Mouse (Mus musculus) spleen, postnatal 14 days (tissue): Measurements from ENCODE around the gene Itsn2.
"Not testable (repeated sequence)": the region's sequence is repeated elsewhere in the genome, so short reads cannot be mapped to it uniquely, and the experiment has no call there.

ENCODE experiments used
- DNase-seq, 2 experiments: peaks; one replicate each; pipeline ENCODE4 v3.0.0; 2021 to 2022; ENCODE audit warnings: low spot score in 2 of 2

Itsn2 gene

DNA sequence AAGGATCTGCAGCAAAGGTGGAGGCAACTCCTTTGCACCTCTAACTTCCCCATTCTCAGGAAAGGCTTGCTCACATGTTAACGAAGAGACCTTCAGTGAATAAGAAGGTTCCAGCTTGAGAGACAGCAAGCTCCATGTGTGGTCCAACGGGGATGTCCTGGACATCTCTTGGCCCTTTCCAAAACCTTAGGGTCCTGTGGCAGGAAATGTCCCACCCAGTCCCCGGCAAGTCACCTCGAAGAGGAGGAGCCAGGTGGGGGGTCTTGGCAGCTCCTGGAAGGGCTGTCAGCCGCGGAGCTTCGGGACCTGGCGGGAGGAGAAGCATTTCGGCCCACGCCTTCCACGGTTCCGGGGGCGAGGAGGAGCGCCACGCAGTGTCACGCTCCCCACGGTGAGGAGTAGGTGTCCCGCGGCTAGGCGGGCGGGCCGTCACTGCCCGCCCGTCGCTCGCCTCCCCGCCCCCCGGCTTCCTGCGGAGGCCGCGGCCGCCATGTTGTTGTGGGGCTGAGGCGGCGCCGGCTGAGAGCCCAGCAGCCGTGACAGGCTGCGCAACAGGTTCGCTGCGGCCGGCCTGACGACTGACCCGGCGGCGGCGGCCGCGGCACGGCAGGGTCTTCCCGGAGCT, at the start of gene Itsn2, which contains the start of gene Gm3625:
Gene Itsn2 (plus strand): TSS at position 98 of the 625 bp plus-strand sequence.
Gene Gm3625 (minus strand): TSS at position 387 of the 625 bp plus-strand sequence.
- DNase-seq, result peak; percentile 60 to 74

GRCm38 (mm10) chr12:4544400-4544919, 48.0 kb upstream of the Itsn2 start:
- DNase-seq, result no peak

- no peak for DNase-seq
Measured at GRCm38 (mm10) chr12:4545425-4545824, 47.0 kb upstream of the Itsn2 start.

- DNase-seq, result no peak
Measured at GRCm38 (mm10) chr12:4546491-4546890, 45.9 kb upstream of the Itsn2 start.

DNA sequence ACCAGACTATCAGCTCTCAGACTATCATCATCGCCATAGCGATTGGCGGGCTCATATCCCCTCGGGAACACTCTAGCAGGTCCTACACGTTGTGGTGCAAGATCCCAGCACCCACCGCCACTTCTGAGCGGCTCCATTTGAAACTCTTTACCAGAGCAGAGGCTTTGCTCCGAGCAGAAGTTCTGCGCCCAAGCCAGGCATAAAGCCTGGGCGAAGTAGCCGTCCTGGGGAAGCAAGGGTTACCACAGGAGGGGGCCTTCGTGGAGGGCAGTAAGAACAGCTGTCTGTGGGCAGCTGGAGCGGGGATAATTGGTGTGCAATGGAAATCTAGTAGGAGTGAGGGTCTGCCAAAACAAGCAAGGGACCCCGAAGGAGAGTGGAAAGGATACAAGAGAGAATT, 44.9 kb upstream of the Itsn2 start:
- DNase-seq, result no peak

GRCm38 (mm10) chr12:4548053-4549013, 44.1 kb upstream of the Itsn2 start:
- DNase-seq, result peak; percentile 47 to 65

- DNase-seq, result not testable (repeated sequence)
Measured at GRCm38 (mm10) chr12:4553704-4554103, 38.7 kb upstream of the Itsn2 start.

GRCm38 (mm10) chr12:4555451-4555850, 37.0 kb upstream of the Itsn2 start:
- DNase-seq, result no peak

DNA sequence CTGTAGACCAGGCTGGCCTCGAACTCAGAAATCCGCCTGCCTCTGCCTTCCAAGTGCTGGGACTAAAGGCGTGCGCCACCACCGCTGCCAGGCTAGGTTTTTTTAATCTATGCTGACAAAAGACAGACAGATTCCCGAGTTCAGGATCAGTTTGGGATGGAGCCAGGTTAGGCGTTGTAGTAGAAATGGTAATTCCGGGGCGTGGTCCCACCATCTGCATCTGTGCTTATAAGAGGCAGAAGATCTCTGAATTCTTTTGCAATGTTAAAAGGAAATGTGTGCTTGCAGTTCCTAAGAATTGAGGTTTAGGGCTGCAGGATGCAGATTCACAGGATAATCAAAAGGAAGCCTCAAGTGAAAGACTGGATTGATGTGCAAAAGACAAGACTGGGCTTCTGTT, 35.5 kb upstream of the Itsn2 start:
- no peak for DNase-seq

- DNase-seq, result no peak
Measured at GRCm38 (mm10) chr12:4557436-4557835, 35.0 kb upstream of the Itsn2 start.

DNA sequence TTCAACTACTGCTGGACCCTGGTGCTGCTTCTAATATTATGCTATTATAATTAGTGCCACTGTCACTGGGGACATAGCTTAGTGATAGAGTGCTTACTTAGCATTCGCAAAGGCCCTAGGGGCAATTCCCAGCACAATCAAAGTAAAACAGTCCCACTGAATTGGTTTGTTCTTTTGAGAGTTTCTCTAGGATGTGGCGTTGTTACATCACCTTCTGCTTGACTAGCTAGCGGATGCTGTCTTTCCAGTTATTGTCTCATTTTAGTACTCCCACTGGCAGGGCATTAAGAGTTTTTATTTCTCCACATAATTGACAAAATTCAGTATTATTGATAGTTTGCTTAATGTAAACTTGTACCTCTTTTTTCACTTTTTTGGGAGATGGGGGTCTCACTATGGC, 34.4 kb upstream of the Itsn2 start:
- DNase-seq, result no peak

GRCm38 (mm10) chr12:4558475-4559279, 33.8 kb upstream of the Itsn2 start:
- no peak for DNase-seq

DNA sequence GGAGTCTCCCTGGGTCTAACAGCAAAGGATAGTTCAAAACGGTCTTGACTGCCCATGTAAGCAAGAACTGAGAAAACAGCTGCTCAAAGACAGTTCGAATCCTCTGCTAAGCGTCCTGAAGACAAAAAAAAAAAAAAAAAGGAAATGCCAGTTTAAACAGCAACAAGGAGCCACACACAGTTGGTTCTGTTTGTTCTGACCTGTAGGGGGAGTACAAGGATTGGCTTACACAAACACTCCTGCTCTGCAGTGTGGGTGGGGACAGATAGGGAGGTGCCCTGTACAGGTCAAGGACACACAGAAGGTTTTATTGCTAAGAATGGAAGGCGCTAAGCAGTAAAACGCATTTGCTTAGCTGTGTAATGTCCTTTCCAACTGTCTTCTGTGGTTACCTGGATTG, 20.6 kb upstream of the Itsn2 start:
- DNase-seq, result no peak

DNA sequence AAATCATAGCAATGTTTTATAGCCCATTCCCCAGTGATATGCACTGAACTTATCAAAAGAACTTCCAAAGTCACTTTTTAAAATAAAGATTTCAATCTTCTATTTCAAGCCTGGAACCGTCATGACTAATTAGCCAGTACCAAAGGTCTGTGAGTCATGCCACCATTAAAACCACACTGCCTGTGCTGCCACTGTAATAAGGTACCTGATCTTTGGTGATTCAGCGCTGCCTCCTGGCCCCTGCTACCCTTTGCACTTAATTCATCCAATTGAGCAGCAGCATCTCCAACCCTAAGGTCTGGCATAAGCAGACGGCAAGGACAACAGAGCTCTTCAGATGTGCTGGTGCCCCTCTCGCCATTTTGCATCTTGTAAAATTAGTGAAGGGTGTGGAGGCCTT, 18.4 kb upstream of the Itsn2 start:
- DNase-seq, result no peak

- DNase-seq, result no peak
Measured at GRCm38 (mm10) chr12:4582326-4582725, 10.1 kb upstream of the Itsn2 start.

DNA sequence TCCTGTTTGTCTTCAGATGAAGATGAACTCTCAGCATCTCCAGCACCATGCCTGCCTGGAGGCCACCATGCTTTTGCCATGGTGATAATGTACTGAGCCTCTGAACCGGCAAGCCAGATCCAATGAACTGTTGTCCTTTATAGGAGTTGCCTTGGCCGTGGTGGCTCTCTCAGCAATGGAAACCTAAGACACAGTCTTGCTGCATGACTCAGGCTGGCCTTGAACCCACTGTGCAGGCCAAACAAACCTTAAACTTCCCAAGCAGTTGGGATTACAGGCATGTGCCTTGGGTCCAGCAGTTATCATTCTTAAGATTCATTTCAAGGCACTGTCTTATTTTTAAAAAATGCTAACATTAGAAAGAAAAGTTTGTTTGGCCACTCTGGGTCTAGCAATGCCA, 4.6 kb upstream of the Itsn2 start:
- no peak for DNase-seq

- DNase-seq, result no peak
Measured at GRCm38 (mm10) chr12:4588603-4589002, 3.8 kb upstream of the Itsn2 start.

DNA sequence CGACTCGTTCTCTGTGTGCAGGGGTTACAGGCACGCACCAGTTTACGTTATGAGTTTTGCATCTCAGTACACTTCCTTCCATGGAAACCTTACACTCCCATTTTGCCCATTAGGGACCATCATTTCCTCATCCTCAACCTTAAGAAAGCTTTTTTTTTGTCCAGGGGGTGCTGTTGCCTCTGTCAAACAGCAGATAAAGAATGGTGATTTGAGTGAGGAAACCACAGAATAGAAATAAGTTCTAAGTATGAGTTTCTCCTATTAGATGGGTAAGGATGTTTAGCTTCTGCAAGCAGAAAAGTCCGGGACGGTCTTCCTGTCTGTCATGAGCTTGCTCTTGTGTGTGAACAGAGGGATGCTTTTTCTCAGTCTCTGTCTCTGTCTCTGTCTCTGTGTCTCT, 413 bp upstream of the Itsn2 start:
- DNase-seq, result no peak

DNA sequence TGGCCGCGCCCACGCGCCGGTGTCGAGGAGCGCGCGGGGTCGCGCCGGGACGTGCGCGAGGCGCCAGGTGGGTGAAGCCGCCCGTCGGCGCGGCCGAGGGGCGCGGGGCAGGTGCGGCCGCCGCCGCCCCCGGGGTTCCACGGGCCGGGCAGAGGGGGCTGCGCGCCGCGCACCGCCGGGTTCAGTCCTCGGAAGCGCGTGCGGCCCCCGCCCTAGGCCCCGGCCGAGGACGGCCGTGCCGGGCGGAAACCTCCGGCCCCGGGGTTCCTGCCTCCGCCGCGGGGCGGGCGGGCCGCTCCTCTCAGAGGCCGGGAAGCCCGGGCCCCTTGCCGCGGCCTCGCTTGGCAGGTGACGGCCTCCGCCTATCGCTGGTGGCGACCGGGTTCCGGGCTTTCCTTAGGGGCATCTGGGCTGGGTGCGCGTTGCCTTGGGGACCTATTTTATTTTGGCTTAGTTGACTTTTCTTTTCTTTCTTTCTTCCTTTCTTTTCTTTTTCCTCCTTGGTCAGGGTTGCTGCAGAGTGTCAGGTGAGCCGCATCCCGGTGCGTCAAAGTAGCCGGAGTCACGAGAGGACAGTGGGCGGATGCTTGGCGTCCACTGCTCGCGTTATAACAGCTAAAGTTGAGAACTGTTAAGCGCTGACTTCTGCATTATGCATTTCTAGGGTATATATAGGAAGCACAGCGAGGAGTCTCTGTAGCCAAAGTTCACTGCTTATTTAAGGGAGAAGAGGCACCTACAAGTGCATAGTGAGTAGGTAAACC, 910 bp downstream of the Itsn2 start:
- peak; percentile 40 to 61 for DNase-seq

DNA sequence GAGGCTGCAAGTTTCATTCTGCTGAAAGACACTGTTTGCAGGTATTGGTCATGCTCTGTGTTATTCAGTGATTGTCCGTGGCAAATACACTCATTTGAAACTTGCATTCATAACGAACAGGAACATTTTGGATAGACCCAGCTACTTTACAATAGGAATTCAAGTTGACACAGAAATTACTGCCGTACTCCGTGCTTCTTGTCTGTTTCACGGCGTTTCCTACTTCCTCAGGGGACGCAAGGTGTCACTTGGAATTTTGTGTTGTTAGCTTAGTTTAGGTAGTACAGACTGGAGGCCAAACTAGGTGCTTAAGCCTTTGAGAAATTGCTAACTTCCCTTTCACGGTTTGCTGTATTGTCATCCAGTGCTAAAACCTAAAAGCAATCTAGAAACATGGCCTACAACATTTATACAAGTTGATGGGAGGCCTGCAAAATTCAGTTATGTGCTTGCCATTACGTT, 1.5 kb downstream of the Itsn2 start:
- DNase-seq, result no peak

GRCm38 (mm10) chr12:4595055-4595454, 2.6 kb downstream of the Itsn2 start:
- no peak for DNase-seq
